Mouse (Mus musculus) kidney, adult 2 months (tissue): ENCODE data around the gene Dpm1. TPM values are rescaled to one million over a fixed set of nuclear protein-coding genes. Genes with fewer than 3 reads are reported as not detected.

Experiments
- DNase-seq: peaks from one replicate; pipeline ENCODE4 v3.0.0; 2021
- H3K27ac ChIP-seq: fragments of 200-500 bp; 2 replicates; pipeline ENCODE4 v1.5.1; 2012; ENCODE audit warnings: low read depth, low read length, control low read depth, inconsistent platforms; ENCODE audit not compliant: insufficient read depth
- H3K27me3 ChIP-seq: fragments of 200-500 bp; replicated peaks from 2 replicates; pipeline ENCODE4 v1.6.1; 2012; ENCODE audit warnings: mild to moderate bottlenecking, moderate library complexity, low read length, inconsistent platforms; ENCODE audit not compliant: control insufficient read depth, insufficient read depth
- H3K36me3 ChIP-seq: fragments of 200-500 bp; 2 replicates; pipeline ENCODE4 v1.6.1; 2012; ENCODE audit warnings: mild to moderate bottlenecking, moderate library complexity, low read length, inconsistent platforms; ENCODE audit not compliant: control insufficient read depth, insufficient read depth
- H3K4me1 ChIP-seq: fragments of 200-500 bp; 2 replicates; pipeline ENCODE4 v1.6.1; 2011; ENCODE audit warnings: low read length; ENCODE audit not compliant: control insufficient read depth, insufficient read depth
- H3K4me3 ChIP-seq: fragments of 200-500 bp; 2 replicates; pipeline ENCODE4 v1.5.1; 2011; ENCODE audit warnings: mild to moderate bottlenecking, low read depth, low read length, control low read depth; ENCODE audit not compliant: insufficient read depth
- CTCF ChIP-seq: fragments of 200-500 bp; conservative IDR thresholded peaks from 2 replicates; pipeline ENCODE4 v1.5.1; 2011; ENCODE audit warnings: low read depth, mild to moderate bottlenecking, control low read depth, low read length, moderate library complexity, mixed read lengths; ENCODE audit not compliant: insufficient read depth, insufficient read length
- POLR2A ChIP-seq: fragments of 200-500 bp; IDR thresholded peaks from one replicate; pipeline ENCODE4 v1.6.1; 2011; ENCODE audit warnings: low read depth, low read length, control low read depth
- WGBS: fragments of 180-500 bp; shearing (Covaris S2); methylation state at CpG from one replicate; pipeline ENCODE4 v1.1.7; 2018; 5-methylcytosine and 5-hydroxymethylcytosine counted together
- polyA plus RNA-seq: library from polyadenylated mRNA; depleted of rRNA; stranded (reverse); fragments of >200 nt; gene quantifications from 2 replicates; pipeline ENCODE4 v1.2.3, GENCODE M21; 2012

Dpm1 gene
- polyA plus RNA-seq, 1 experiment: 36.6 TPM

DNA sequence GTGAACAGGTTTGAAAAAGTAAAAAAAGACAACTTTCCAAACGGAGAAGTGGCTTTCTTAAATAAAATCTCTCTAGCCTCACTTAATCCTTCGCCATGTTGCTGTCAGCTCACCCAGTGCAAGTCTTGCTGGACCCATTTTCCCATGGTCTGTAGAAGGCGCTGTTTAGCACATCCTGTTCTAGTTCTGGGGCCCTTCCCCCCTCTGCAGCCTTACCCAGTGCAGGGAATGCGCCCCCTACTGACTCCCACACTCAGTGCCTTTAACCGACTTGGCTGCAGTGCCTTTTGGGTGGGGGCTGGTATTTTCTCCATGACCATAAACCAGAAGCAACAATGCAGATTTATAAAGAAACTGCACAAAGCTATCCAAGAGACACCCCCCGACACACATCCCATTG is 25.1 kb downstream of the Dpm1 start:
- Histone ChIP-seq H3K27me3 (no peaks in the 10 kb centered on the region), H3K4me3 (peak overlapping the region; percentile 97), H3K4me1 (peaks cover 25% of the 10 kb centered on the region), H3K36me3 (peaks cover 2% of the 10 kb centered on the region; the same call in 1 of the 2 replicates), H3K27ac (peak overlapping the region; percentile 57)
- peak; percentile 91 for DNase-seq
- WGBS: 2% methylated on average over 6 of the region's 6 CpGs
- TF ChIP-seq POLR2A: no peak
- TF ChIP-seq CTCF: peak; percentile 98

DNA sequence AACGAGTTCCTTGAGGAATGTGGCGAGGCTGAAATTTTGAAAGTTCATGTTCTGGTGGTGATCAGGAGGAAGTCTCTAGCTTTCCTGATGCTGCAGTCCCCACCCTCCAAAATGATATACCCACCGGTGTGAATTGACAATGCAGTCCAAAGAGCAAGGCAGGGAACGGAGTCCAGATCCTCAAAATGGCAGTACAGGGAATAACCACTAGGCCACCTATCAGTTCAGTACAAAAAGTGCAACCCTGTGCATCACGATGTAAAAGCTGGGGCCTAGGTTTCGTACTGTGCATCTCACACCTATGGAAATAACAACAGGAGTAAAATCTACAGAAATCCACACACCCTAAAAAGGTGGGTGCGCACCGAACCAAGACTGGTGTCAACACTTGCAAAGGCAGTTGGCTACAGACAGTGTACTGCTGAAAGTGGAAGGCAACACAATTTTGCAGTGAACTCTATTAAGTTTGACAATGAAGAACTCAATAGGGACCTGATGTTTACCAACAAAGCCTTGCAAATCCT is 25.9 kb downstream of the Dpm1 start:
- H3K4me1 ChIP-seq: peaks cover 30% of the 10 kb centered on the region
- H3K36me3 ChIP-seq: peaks cover 2% of the 10 kb centered on the region; the same call in 1 of the 2 replicates
- TF ChIP-seq CTCF: no peak
- TF ChIP-seq POLR2A: no peak
- H3K27ac ChIP-seq: no peak overlapping the region
- no peak overlapping the region for H3K4me3 ChIP-seq
- no peak for DNase-seq
- no peaks in the 10 kb centered on the region for H3K27me3 ChIP-seq
- 49% methylated on average over 8 of the region's 8 CpGs for WGBS

DNA sequence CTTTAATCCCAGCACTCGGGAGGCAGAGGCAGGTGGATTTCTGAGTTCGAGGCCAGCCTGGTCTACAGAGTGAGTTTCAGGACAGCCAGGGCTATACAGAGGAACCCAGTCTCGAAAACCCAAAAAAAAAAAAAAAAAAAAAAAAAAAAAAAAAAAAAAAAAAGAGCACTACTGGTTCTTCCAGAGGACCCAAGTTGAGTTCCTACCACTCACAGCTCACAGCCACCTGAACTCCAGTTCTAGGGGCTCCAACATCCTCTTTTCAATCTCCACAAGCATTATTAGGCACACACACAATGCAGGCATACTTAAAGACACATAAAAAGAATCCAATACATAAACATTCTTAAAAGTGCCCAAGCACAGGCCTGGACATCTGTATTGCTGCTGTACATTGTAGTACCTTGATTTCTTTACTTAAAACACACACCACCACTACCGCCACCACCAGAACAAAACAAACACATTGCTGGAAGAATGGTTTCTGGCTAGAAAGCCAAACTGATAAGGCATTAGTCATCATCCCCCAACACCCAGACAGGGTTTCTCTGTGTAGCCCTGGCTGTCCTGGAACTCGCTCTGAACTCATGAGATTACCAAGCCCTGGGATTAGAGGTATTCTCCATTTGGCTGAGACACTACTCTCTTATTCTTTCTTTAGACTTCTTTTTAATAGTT is 30.2 kb downstream of the Dpm1 start:
- Histone ChIP-seq H3K4me1 (peaks cover 47% of the 10 kb centered on the region), H3K27me3 (no peaks in the 10 kb centered on the region), H3K27ac (no peak overlapping the region), H3K36me3 (peaks cover 5% of the 10 kb centered on the region; the same call in 1 of the 2 replicates), H3K4me3 (no peak overlapping the region)
- no peak for TF ChIP-seq CTCF
- TF ChIP-seq POLR2A: no peak
- DNase-seq: no peak
- WGBS: 62% methylated on average over 4 of the region's 5 CpGs

DNA sequence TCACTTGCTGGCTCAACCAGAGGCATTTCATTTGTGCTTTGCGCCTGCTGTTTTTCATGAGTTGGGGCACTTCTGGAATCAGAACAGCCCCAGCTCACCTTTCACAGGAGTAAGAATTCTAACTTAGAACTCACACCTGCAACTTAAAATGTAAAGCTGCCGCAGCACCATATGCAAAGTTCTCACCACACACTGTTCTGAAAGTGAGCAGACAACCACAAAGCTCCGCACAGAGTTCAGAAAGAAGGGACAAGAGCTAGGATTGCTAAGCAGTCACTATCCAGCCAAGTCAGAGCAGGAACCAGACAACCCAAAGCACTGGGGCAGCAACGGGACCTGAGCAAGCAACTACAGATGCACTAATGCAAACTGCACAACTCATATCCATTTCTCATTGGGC is 30.9 kb downstream of the Dpm1 start:
- TF ChIP-seq CTCF (no peak), POLR2A (no peak)
- WGBS: 47% methylated on average over 4 of the region's 4 CpGs
- Histone ChIP-seq H3K4me1 (peaks cover 41% of the 10 kb centered on the region), H3K4me3 (no peak overlapping the region), H3K27ac (peak overlapping the region; percentile 0; the same call in 1 of the 2 replicates), H3K36me3 (peaks cover 4% of the 10 kb centered on the region; the same call in 1 of the 2 replicates), H3K27me3 (no peaks in the 10 kb centered on the region)
- DNase-seq: no peak

DNA sequence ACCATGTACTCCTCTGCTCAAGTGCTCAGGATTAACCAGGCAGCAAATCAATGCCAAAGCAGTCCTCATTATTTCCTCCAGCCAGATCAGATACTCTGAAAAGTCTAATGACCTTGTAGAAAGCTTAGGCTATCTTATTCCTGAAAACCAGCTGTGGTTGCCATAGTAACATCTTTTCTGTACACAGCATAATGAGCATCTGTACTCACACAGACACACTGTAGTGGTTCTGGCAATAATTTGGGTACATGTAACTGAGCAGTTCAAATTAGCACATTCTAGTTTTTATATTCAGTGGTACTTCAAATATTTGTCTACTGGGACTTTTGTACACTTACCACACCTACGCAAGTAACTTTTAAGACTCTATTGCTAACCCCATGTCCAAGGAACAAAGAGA is 32.0 kb downstream of the Dpm1 start:
- peaks cover 42% of the 10 kb centered on the region for H3K4me1 ChIP-seq
- no peak for TF ChIP-seq POLR2A
- no peak for TF ChIP-seq CTCF

DNA sequence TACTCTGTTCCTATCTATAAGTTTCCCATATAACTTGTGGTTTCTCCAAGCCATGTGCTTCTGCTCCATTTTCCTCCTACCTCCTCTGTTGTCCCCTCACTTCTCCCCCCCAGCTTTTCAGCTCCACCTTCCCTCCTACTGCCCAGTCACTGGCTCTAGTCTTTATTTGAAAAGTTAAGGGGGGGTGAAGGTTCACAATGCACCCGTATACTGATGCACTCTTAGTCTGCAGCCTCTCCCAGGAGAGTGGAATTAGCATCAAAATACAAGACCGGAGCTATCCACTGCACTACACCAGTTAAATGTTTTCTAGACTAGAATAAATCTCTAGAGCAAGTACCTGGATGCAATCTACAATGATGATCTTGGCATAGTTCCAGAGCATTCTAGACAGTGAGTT is 34.7 kb downstream of the Dpm1 start:
- 34% methylated on average over 2 of the region's 2 CpGs for WGBS
- no peak overlapping the region for H3K27ac ChIP-seq
- TF ChIP-seq POLR2A (no peak), CTCF (no peak)
- no peak for DNase-seq
- H3K27me3 ChIP-seq: no peaks in the 10 kb centered on the region
- H3K36me3 ChIP-seq: peaks cover 3% of the 10 kb centered on the region; the same call in 1 of the 2 replicates
- H3K4me3 ChIP-seq: no peak overlapping the region
- peaks cover 52% of the 10 kb centered on the region for H3K4me1 ChIP-seq

More for the DNA sequence above, 32.0 kb downstream of the Dpm1 start:
- no peaks in the 10 kb centered on the region for H3K27me3 ChIP-seq
- WGBS: 68% methylated on average over 1 of the region's 1 CpGs
- no peak overlapping the region for H3K27ac ChIP-seq
- H3K4me3 ChIP-seq: no peak overlapping the region
- peaks cover 3% of the 10 kb centered on the region; the same call in 1 of the 2 replicates for H3K36me3 ChIP-seq
- no peak for DNase-seq

DNA sequence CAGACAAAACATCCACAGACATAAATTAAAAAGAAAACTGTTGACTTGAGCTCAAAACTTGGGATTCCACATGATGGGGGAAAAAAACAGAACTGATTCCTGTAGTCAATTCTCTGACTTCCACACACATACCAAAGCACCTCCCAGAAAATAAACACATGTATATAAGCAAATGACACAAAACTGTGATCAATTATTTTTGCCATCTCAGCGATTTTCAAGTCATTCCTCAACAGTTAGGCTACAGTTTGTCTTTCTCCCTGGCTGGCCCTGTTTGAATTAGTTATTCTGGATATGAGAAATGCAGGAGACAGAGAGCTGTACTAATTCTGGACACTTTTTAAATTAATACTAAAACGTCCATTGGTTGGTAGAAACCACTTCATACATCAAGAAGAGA is 36.7 kb downstream of the Dpm1 start:
- no peak overlapping the region for H3K27ac ChIP-seq
- H3K4me3 ChIP-seq: no peak overlapping the region
- peaks cover 3% of the 10 kb centered on the region; the same call in 1 of the 2 replicates for H3K36me3 ChIP-seq
- no peak for TF ChIP-seq CTCF
- no peak for TF ChIP-seq POLR2A
- no peak for DNase-seq
- peaks cover 46% of the 10 kb centered on the region for H3K4me1 ChIP-seq
- 41% methylated on average over 2 of the region's 2 CpGs for WGBS
- no peaks in the 10 kb centered on the region for H3K27me3 ChIP-seq
